ENCODE assay signal across 20 mouse cellular contexts in the genomic region with DNA sequence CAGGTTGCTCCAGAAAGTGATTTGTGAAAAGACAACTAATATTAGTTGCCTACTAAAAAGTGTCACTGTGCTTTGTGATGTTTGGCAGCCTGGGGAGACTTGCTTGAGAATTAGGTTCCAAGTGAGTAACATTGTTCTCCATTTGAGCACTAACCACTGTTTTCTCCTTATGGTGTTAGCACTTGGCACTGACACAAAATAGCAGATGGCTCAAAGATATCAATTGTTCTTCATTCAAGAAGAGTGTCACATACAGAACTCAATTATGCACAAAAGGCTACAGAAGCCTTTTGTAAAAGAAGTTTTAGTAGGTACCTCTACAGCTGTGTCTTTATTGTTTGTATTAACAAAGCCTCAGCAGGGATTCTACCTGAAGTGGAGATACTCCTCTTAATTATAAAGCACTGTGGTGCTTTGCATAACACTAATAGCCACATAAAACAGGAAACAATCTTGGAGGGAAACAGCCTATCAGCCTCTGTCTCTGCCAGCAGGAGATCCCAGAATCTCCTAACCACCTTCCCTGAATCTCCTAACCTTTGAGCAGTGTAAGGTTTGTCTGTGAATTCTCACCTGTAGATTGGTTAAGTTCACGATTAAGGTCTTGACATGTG.
A peak's percentile ranks its signal among the peaks of the same experiment; 100 is the strongest.
DNase-seq lines count a peak whose midpoint lies in the region; ATAC-seq and TF ChIP-seq lines count a peak whose summit lies in the region.
"Had no signal": no experiment of that assay in that cellular context is flagged by ENCODE, and none has a peak within 500 bp of the region (broad histone marks: within the 10 kb centered on the region; RNA-seq: fewer than 3 reads in every experiment).

No protein-coding gene starts in this region.

- DNase-seq in hindbrain, embryonic 11.5 days (ENCODE audit: low spot score) = no peak
- DNase-seq in ES-E14 (ENCODE audit: low read depth, low spot score) = peak; percentile 34
- DNase-seq in Muller cell, postnatal 12 days (ENCODE audit: inconsistent ontology term) = peak; percentile 33
- DNase-seq in layer of hippocampus, adult 9-11 months = peak; percentile 30
- DNase-seq in heart, adult 9 months (ENCODE audit: low spot score in 2 of 2) = no peak
- DNase-seq in left cerebral cortex, postnatal 10 days (ENCODE audit: extremely low spot score in 1 of 2, low spot score in 2 of 2) = no peak
- DNase-seq: adrenal gland, postnatal 14 days; cerebellum, adult 9-11 months; gastrocnemius, postnatal 14 days; heart, adult 2 months; kidney, adult 11 months; lung, adult 18-20 months; lung, postnatal 36 days; thymus, adult 2 months had no signal

- no peaks in the 10 kb centered on the region for H3K36me3 ChIP-seq in hindbrain, embryonic 16.5 days (ENCODE audit: control insufficient read depth, insufficient read depth, low read length)
- H3K36me3 ChIP-seq in hindbrain, embryonic 11.5 days (ENCODE audit: control insufficient read depth, insufficient read depth, low read length) = no peaks in the 10 kb centered on the region
- H3K36me3 ChIP-seq in ES-E14 (ENCODE audit: control insufficient read depth, insufficient read depth, low read length, poor library complexity, severe bottlenecking) = no peaks in the 10 kb centered on the region
- H3K36me3 ChIP-seq: embryonic facial prominence, embryonic 15.5 days; hindbrain, embryonic 12.5 days; midbrain, embryonic 10.5 days had no signal

- intact Hi-C loops in left cerebral cortex, postnatal 10 days (cut with DNase I) = no loop called here

- H3K4me1 ChIP-seq in hindbrain, embryonic 16.5 days (ENCODE audit: control insufficient read depth, insufficient read depth, low read depth, low read length) = no peaks in the 10 kb centered on the region
- H3K4me1 ChIP-seq in hindbrain, embryonic 11.5 days (replicated peaks; ENCODE audit: control insufficient read depth, insufficient read depth, low read length) = no peaks in the 10 kb centered on the region
- H3K4me1 ChIP-seq in ES-E14 (ENCODE audit: control insufficient read depth in 2 of 2, insufficient read depth in 2 of 2, low read length in 2 of 2, poor library complexity in 1 of 2) = peaks cover 0 to 5% of the 10 kb centered on the region in 2 experiments
- H3K4me1 ChIP-seq: embryonic facial prominence, embryonic 15.5 days; hindbrain, embryonic 12.5 days; midbrain, embryonic 10.5 days had no signal

- no peak overlapping the region for H3K4me2 ChIP-seq in hindbrain, embryonic 16.5 days (ENCODE audit: low read length)
- no peak overlapping the region for H3K4me2 ChIP-seq in hindbrain, embryonic 11.5 days (replicated peaks; ENCODE audit: low read depth, low read length)
- H3K4me2 ChIP-seq: embryonic facial prominence, embryonic 15.5 days; hindbrain, embryonic 12.5 days had no signal

- H3K9ac ChIP-seq in hindbrain, embryonic 16.5 days (ENCODE audit: low read depth, low read length) = no peak overlapping the region
- no peak overlapping the region for H3K9ac ChIP-seq in hindbrain, embryonic 11.5 days (ENCODE audit: low read depth, low read length)
- no peak overlapping the region for H3K9ac ChIP-seq in ES-E14 (ENCODE audit: insufficient read depth, low read depth, low read length, poor library complexity, severe bottlenecking)
- H3K9ac ChIP-seq: embryonic facial prominence, embryonic 15.5 days; hindbrain, embryonic 12.5 days had no signal

- 33% methylated on average over 1 of the region's 1 CpGs for WGBS in hindbrain, embryonic 16.5 days
- WGBS in hindbrain, embryonic 11.5 days = 30% methylated on average over 1 of the region's 1 CpGs

- no peak overlapping the region for H3K4me3 ChIP-seq in hindbrain, embryonic 16.5 days (ENCODE audit: low read length)
- no peak overlapping the region for H3K4me3 ChIP-seq in hindbrain, embryonic 11.5 days (ENCODE audit: low read depth, low read length)
- no peak overlapping the region for H3K4me3 ChIP-seq in ES-E14 (ENCODE audit: insufficient read depth in 1 of 2, low read depth in 1 of 2, low read length in 2 of 2, poor library complexity in 1 of 2, severe bottlenecking in 1 of 2)
- H3K4me3 ChIP-seq: embryonic facial prominence, embryonic 15.5 days; heart, adult 2 months; hindbrain, embryonic 12.5 days; midbrain, embryonic 10.5 days had no signal

- in situ Hi-C loops in ES-E14 (cut with MboI; ENCODE audit: low sequenced_read_pairs in 2 of 2, unreplicated experiment in 2 of 2) = no loop called here

- no peaks in the 10 kb centered on the region for H3K9me3 ChIP-seq in hindbrain, embryonic 16.5 days (ENCODE audit: control insufficient read depth, low read length)
- H3K9me3 ChIP-seq in hindbrain, embryonic 11.5 days (ENCODE audit: control insufficient read depth, low read length) = no peaks in the 10 kb centered on the region
- H3K9me3 ChIP-seq in ES-E14 (ENCODE audit: control insufficient read depth, insufficient read depth, low read depth, low read length) = no peaks in the 10 kb centered on the region
- H3K9me3 ChIP-seq: embryonic facial prominence, embryonic 15.5 days; hindbrain, embryonic 12.5 days; midbrain, embryonic 10.5 days had no signal

- H3K27me3 ChIP-seq in hindbrain, embryonic 16.5 days (replicated peaks; ENCODE audit: control insufficient read depth, insufficient read depth, low read length) = no peaks in the 10 kb centered on the region
- no peaks in the 10 kb centered on the region for H3K27me3 ChIP-seq in hindbrain, embryonic 11.5 days (ENCODE audit: control insufficient read depth, insufficient read depth, low read length)
- H3K27me3 ChIP-seq: embryonic facial prominence, embryonic 15.5 days; hindbrain, embryonic 12.5 days had no signal

- ATAC-seq in hindbrain, embryonic 16.5 days = 0 out of 2 replicates have a peak, but pooled peaks have one; percentile 63
- no peak for ATAC-seq in hindbrain, embryonic 11.5 days (ENCODE audit: low FRiP score)
- ATAC-seq: activated CD4-positive, CD25-positive, alpha-beta regulatory T cell, adult 4 months had no signal

- H3K27ac ChIP-seq in hindbrain, embryonic 16.5 days (ENCODE audit: low read depth, low read length) = no peak overlapping the region
- H3K27ac ChIP-seq in hindbrain, embryonic 11.5 days (ENCODE audit: low read depth, low read length) = no peak overlapping the region
- no peak overlapping the region for H3K27ac ChIP-seq in ES-E14 (ENCODE audit: insufficient read depth, low read depth, low read length, poor library complexity, severe bottlenecking)
- H3K27ac ChIP-seq: embryonic facial prominence, embryonic 15.5 days; heart, adult 2 months; hindbrain, embryonic 12.5 days; kidney, postnatal 0 days; midbrain, embryonic 10.5 days had no signal

TF ChIP-seq in ES-E14, 5 proteins besides CTCF, POLR2A, EP300 and RAD21:
- TF ChIP-seq CHD2 (IDR thresholded peaks at IDR 0.05; ENCODE audit: low read depth, low read length) (no peak), HCFC1 (IDR thresholded peaks at IDR 0.05; ENCODE audit: borderline replicate concordance, insufficient read depth, low read length) (no peak), ZNF384 (IDR thresholded peaks at IDR 0.05; ENCODE audit: low read depth, low read length) (no peak), MAFK (IDR thresholded peaks at IDR 0.05; ENCODE audit: insufficient read depth, low read depth, low read length) (no peak), ZC3H11A (IDR thresholded peaks at IDR 0.05; ENCODE audit: borderline replicate concordance, low read depth, low read length) (no peak)

Comparison
In these comparisons a context has a peak if more than half of its experiments do, and no peak if none do; other contexts are left out.
1. DNase-seq: peak in ES-E14 (single experiment), Muller cell, postnatal 12 days (single experiment) and layer of hippocampus, adult 9-11 months (single experiment); none in hindbrain, embryonic 11.5 days (single experiment), heart, adult 9 months (0 of 2) and left cerebral cortex, postnatal 10 days (0 of 2).